Mouse (Mus musculus) CH12.LX (cell line): ENCODE measurements around the gene Man2b2.

ENCODE experiments used
- MAZ ChIP-seq: IDR thresholded peaks from 2 replicates; pipeline ENCODE4 v1.6.1; 2012; ENCODE audit warnings: low read depth, mild to moderate bottlenecking, inconsistent platforms, low read length, improper control_type of control experiment, moderate library complexity
- TBP ChIP-seq: conservative IDR thresholded peaks from 2 replicates; pipeline ENCODE4 v1.6.1; 2011; ENCODE audit warnings: low read depth, low read length, improper control_type of control experiment
- ZNF384 ChIP-seq: IDR thresholded peaks from 2 replicates; pipeline ENCODE4 v1.6.1; 2012; ENCODE audit warnings: low read depth, low read length, improper control_type of control experiment, inconsistent platforms

DNA sequence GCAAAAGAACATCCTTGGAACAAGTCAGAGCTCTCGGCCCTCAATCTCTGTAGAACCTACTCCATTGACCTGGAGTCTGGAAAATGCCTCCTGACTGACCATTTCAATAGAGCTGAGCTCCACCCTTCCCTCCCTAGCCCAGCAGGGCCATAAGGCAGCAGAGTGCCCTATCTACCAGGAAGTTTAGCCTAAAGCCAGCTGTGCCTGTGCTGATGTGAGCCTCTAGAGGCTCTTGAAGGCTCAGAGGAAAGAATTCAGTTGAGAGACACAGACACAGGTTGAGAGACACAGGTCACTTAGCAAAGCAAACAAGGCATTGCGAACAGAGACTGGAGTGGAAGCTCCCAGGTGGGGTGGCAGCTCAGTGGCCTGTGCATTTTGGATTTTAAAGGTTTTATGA, 55.1 kb downstream of the Man2b2 start:
- TF ChIP-seq TBP (no peak), ZNF384 (no peak), MAZ (no peak)
